ENCODE assay signal across 8 mouse cellular contexts in genomic region chr1:66895093-66895836, GRCm38 (mm10). TPM values are rescaled to one million over a fixed set of nuclear protein-coding genes. Genes with fewer than 3 reads are reported as not detected.
A peak's percentile ranks its signal among the peaks of the same experiment; 100 is the strongest.
DNase-seq lines count a peak whose midpoint lies in the region; ATAC-seq and TF ChIP-seq lines count a peak whose summit lies in the region.

No protein-coding gene starts in this region.

- no peak for TF ChIP-seq EP300 in liver, embryonic 14.5 days (IDR thresholded peaks at IDR 0.05; ENCODE audit: low read depth)

- peak overlapping the region; percentile 11; the same call in 1 of the 2 replicates for H3K4me2 ChIP-seq in liver, embryonic 14.5 days (ENCODE audit: low read depth)
- no peak overlapping the region for H3K4me2 ChIP-seq in liver, embryonic 12.5 days
- 0 out of 2 replicates have a peak overlapping the region, but pooled peaks have one; percentile 38 for H3K4me2 ChIP-seq in hindbrain, embryonic 14.5 days (replicated peaks)

- WGBS in liver, embryonic 14.5 days (ENCODE audit: insufficient replicate concordance): 50% methylated on average over 6 of the region's 6 CpGs
- WGBS in liver, embryonic 12.5 days (ENCODE audit: insufficient replicate concordance): 57% methylated on average over 6 of the region's 6 CpGs
- 76% methylated on average over 6 of the region's 6 CpGs for WGBS in hindbrain, embryonic 14.5 days

- H3K9me3 ChIP-seq in liver, embryonic 14.5 days (ENCODE audit: control insufficient read depth, low read length): no peaks in the 10 kb centered on the region
- no peaks in the 10 kb centered on the region for H3K9me3 ChIP-seq in liver, embryonic 12.5 days (replicated peaks)
- H3K9me3 ChIP-seq in hindbrain, embryonic 14.5 days (ENCODE audit: control insufficient read depth, low read length): no peaks in the 10 kb centered on the region

- H3K36me3 ChIP-seq in liver, embryonic 14.5 days (replicated peaks; ENCODE audit: control insufficient read depth, insufficient read depth, low read depth): no peaks in the 10 kb centered on the region
- H3K36me3 ChIP-seq in liver, embryonic 12.5 days: no peaks in the 10 kb centered on the region
- H3K36me3 ChIP-seq in hindbrain, embryonic 14.5 days (replicated peaks; ENCODE audit: control insufficient read depth, insufficient read depth): no peaks in the 10 kb centered on the region

- ATAC-seq in frontal cortex, adult (ENCODE audit: low TSS enrichment): peak; percentile 11; the same call in 1 of the 2 replicates
- no peak for ATAC-seq in liver, embryonic 14.5 days (ENCODE audit: insufficient read depth)
- no peak for ATAC-seq in liver, embryonic 12.5 days
- ATAC-seq in hindbrain, embryonic 14.5 days (ENCODE audit: low FRiP score): no peak; the same call in 1 of the 2 replicates
- peak; percentile 31; the same call in 1 of the 2 replicates for ATAC-seq in megakaryocyte-erythroid progenitor cell, adult 5-6 weeks (replicated peaks; ENCODE audit: low FRiP score, low TSS enrichment, poor library complexity, severe bottlenecking)

- TF ChIP-seq CTCF in liver, embryonic 14.5 days (IDR thresholded peaks at IDR 0.05; ENCODE audit: low read depth): no peak

- no peaks in the 10 kb centered on the region for H3K27me3 ChIP-seq in liver, embryonic 14.5 days (ENCODE audit: control insufficient read depth, insufficient read depth, low read length)
- H3K27me3 ChIP-seq in liver, embryonic 12.5 days (replicated peaks): no peaks in the 10 kb centered on the region
- no peaks in the 10 kb centered on the region for H3K27me3 ChIP-seq in hindbrain, embryonic 14.5 days (ENCODE audit: control insufficient read depth, insufficient read depth, low read length)

- no peak overlapping the region for H3K27ac ChIP-seq in liver, embryonic 14.5 days
- H3K27ac ChIP-seq in liver, embryonic 12.5 days: no peak overlapping the region
- H3K27ac ChIP-seq in hindbrain, embryonic 14.5 days: no peak overlapping the region

- no peak for DNase-seq in frontal cortex, postnatal 36 days (ENCODE audit: low spot score in 2 of 2)
- peak in 1 of 3 experiments; percentile 16 for DNase-seq in liver, embryonic 14.5 days (ENCODE audit: low read depth in 3 of 3, low spot score in 3 of 3)
- no peak for DNase-seq in hindbrain, embryonic 14.5 days (ENCODE audit: low spot score)
- DNase-seq in layer of hippocampus, adult 9-11 months: no peak
- DNase-seq in cerebellum, adult 11 months: no peak

- no peak overlapping the region for H3K9ac ChIP-seq in liver, embryonic 14.5 days (replicated peaks)
- H3K9ac ChIP-seq in liver, embryonic 12.5 days: no peak overlapping the region
- H3K9ac ChIP-seq in hindbrain, embryonic 14.5 days: no peak overlapping the region

- H3K4me1 ChIP-seq in liver, embryonic 14.5 days (replicated peaks; ENCODE audit: control insufficient read depth in 2 of 2, insufficient read depth in 2 of 2, low read length in 1 of 2): peaks cover 0 to 7% of the 10 kb centered on the region in 2 experiments; a peak in 2 of 4 replicates
- H3K4me1 ChIP-seq in liver, embryonic 12.5 days: no peaks in the 10 kb centered on the region
- H3K4me1 ChIP-seq in hindbrain, embryonic 14.5 days (replicated peaks; ENCODE audit: control insufficient read depth, insufficient read depth, low read length): peaks cover 5% of the 10 kb centered on the region; the same call in 1 of the 2 replicates

- no peak overlapping the region for H3K4me3 ChIP-seq in liver, embryonic 14.5 days (ENCODE audit: insufficient read depth in 1 of 2, low read depth in 2 of 2, low read length in 2 of 2)
- no peak overlapping the region for H3K4me3 ChIP-seq in liver, embryonic 12.5 days
- H3K4me3 ChIP-seq in hindbrain, embryonic 14.5 days (replicated peaks; ENCODE audit: low read length): no peak overlapping the region

RNA-seq across cellular contexts. Expression of gene Acadl, which starts 32.2 kb away (rescaled TPM):
- polyA plus RNA-seq in liver, embryonic 14.5 days (2012; rRNA removed): 15.5 and 34.8 TPM in 2 replicates
- polyA plus RNA-seq in liver, embryonic 14.5 days (2014; fragmentation: Nextera tagmentation; extraction: Ambion mirVana): 105 TPM in 2 replicates
- 83.4 and 86.0 TPM in 2 replicates for polyA plus RNA-seq in liver, embryonic 12.5 days (2016; fragmentation: Nextera tagmentation; extraction: Ambion mirVana)
- 58.8 and 59.5 TPM in 2 replicates for polyA plus RNA-seq in hindbrain, embryonic 14.5 days (2014; fragmentation: Nextera tagmentation; extraction: Ambion mirVana)
- total RNA-seq in megakaryocyte-erythroid progenitor cell, adult 5-6 weeks (2014; fragmentation: Nextera tagmentation): 85.6 and 91.2 TPM in 2 replicates
- total RNA-seq in megakaryocyte-erythroid progenitor cell, adult 5-6 weeks (2017): 84.5 and 85.8 TPM in 2 replicates

RNA-seq across cellular contexts. Expression of gene Myl1, which starts 49.9 kb away (rescaled TPM):
- 0.20 TPM in 1 of 2 replicates, not detected in the other for polyA plus RNA-seq in liver, embryonic 14.5 days (2012; rRNA removed)
- polyA plus RNA-seq in liver, embryonic 14.5 days (2014; fragmentation: Nextera tagmentation; extraction: Ambion mirVana): 0.55 TPM in 1 of 2 replicates, not detected in the other
- polyA plus RNA-seq in liver, embryonic 12.5 days (2016; fragmentation: Nextera tagmentation; extraction: Ambion mirVana): 2.2 and 4.4 TPM in 2 replicates
- 0.27 and 1.6 TPM in 2 replicates for polyA plus RNA-seq in hindbrain, embryonic 14.5 days (2014; fragmentation: Nextera tagmentation; extraction: Ambion mirVana)
- 2.7 TPM in 1 of 2 replicates, not detected in the other for total RNA-seq in megakaryocyte-erythroid progenitor cell, adult 5-6 weeks (2014; fragmentation: Nextera tagmentation)
- 2.1 TPM in 1 of 2 replicates, not detected in the other for total RNA-seq in megakaryocyte-erythroid progenitor cell, adult 5-6 weeks (2017)

Comparison
In these comparisons a context has a peak if more than half of its experiments do, and no peak if none do; other contexts are left out.
1. ATAC-seq: peak in frontal cortex, adult (single experiment) and megakaryocyte-erythroid progenitor cell, adult 5-6 weeks (single experiment); none in liver, embryonic 14.5 days (single experiment), liver, embryonic 12.5 days (single experiment) and hindbrain, embryonic 14.5 days (single experiment).